Mouse (Mus musculus): ENCODE measurements around the gene Tgfbr2. TPM values are rescaled to one million over a fixed set of nuclear protein-coding genes. Genes with fewer than 3 reads are reported as not detected.

Gene Tgfbr2
- polyA plus RNA-seq, 1 experiment from 2014 or later = 27.2 TPM

- Histone ChIP-seq H3K9ac (ENCODE audit: low read depth, low read length) (no peak overlapping the region), H3K27me3 (ENCODE audit: control insufficient read depth, insufficient read depth, low read length) (no peaks in the 10 kb centered on the region), H3K27ac (ENCODE audit: low read depth, low read length) (peak overlapping the region; percentile 17; the same call in 1 of the 2 replicates), H3K9me3 (ENCODE audit: control insufficient read depth, low read length) (no peaks in the 10 kb centered on the region), H3K4me1 (ENCODE audit: control insufficient read depth, insufficient read depth, low read length) (peaks cover 6% of the 10 kb centered on the region), H3K4me3 (ENCODE audit: low read length) (no peak overlapping the region), H3K36me3 (ENCODE audit: control insufficient read depth, insufficient read depth, low read length) (no peaks in the 10 kb centered on the region), H3K4me2 (replicated peaks; ENCODE audit: low read depth, low read length) (no peak overlapping the region)
- WGBS = 45% methylated on average over 9 of the region's 9 CpGs
- no peak for ATAC-seq (ENCODE audit: low FRiP score, low TSS enrichment)
These were observed 24.0 kb upstream of the Tgfbr2 start for GRCm38 (mm10) chr9:116199127-116199526.

DNA sequence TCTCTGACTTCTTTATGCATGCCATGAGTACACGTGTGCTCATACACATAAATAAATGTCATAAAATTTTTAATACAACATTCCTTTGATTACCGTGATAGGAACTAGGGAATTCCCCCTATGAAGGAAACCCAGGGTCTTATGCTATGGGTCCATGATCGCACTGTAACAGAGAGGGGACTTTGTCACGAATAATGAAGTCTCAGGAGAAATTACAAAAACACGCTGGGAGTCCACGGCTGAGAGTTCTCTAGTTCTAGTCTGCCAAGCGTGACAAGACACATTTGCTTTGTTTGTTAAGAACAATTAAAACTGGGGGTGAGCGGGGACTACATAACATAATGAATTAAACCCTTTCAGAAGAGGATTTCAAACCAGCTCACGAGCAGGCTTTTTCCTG is 23.3 kb upstream of the Tgfbr2 start:
- Histone ChIP-seq H3K9me3 (ENCODE audit: control insufficient read depth, low read length) (no peaks in the 10 kb centered on the region), H3K9ac (ENCODE audit: low read depth, low read length) (no peak overlapping the region), H3K4me1 (ENCODE audit: control insufficient read depth, insufficient read depth, low read length) (peaks cover 6% of the 10 kb centered on the region), H3K27me3 (ENCODE audit: control insufficient read depth, insufficient read depth, low read length) (no peaks in the 10 kb centered on the region), H3K4me2 (replicated peaks; ENCODE audit: low read depth, low read length) (no peak overlapping the region), H3K36me3 (ENCODE audit: control insufficient read depth, insufficient read depth, low read length) (no peaks in the 10 kb centered on the region), H3K27ac (ENCODE audit: low read depth, low read length) (no peak overlapping the region), H3K4me3 (ENCODE audit: low read length) (no peak overlapping the region)
- 25% methylated on average over 9 of the region's 9 CpGs for WGBS
- ATAC-seq (ENCODE audit: low FRiP score, low TSS enrichment) = no peak

- WGBS = 95% methylated on average over 11 of the region's 11 CpGs
These were observed 22.5 kb upstream of the Tgfbr2 start for GRCm38 (mm10) chr9:116197491-116198170.

DNA sequence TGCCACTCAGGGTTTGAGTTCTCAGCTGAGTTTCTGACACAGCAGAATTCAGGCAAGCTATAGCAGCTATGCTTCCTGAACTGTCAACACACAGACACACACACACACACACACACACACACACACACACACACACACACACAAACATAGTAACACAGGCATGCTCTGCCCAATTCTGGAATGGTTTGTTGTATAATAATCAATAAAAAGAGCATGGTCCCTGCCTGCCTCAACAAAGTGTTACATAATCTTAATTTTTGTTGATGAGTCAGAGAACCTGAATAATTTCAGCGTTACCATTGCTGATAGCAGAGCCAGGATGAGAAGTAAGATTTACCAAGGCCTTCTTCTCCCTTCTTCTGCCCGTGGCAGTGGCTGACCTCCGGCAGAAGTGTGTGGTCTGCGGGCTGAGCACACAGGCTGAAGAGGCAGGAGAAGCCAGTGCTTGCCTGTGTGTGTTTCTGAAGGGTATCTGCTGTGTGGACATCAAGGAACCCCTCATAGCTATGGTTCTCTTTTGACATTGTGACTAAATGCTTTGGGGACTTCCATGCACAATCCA is 18.8 kb upstream of the Tgfbr2 start:
- peaks cover 6% of the 10 kb centered on the region for H3K4me1 ChIP-seq (ENCODE audit: control insufficient read depth, insufficient read depth, low read length)
- no peaks in the 10 kb centered on the region for H3K9me3 ChIP-seq (ENCODE audit: control insufficient read depth, low read length)
- H3K4me2 ChIP-seq (replicated peaks; ENCODE audit: low read depth, low read length) = no peak overlapping the region
- no peak for ATAC-seq (ENCODE audit: low FRiP score, low TSS enrichment)
- H3K4me3 ChIP-seq (ENCODE audit: low read length) = no peak overlapping the region
- no peak overlapping the region for H3K27ac ChIP-seq (ENCODE audit: low read depth, low read length)
- no peak overlapping the region for H3K9ac ChIP-seq (ENCODE audit: low read depth, low read length)
- no peaks in the 10 kb centered on the region for H3K36me3 ChIP-seq (ENCODE audit: control insufficient read depth, insufficient read depth, low read length)
- H3K27me3 ChIP-seq (ENCODE audit: control insufficient read depth, insufficient read depth, low read length) = no peaks in the 10 kb centered on the region
- 80% methylated on average over 4 of the region's 4 CpGs for WGBS

More at GRCm38 (mm10) chr9:116197491-116198170, 22.5 kb upstream of the Tgfbr2 start:
- Histone ChIP-seq H3K4me1 (ENCODE audit: control insufficient read depth, insufficient read depth, low read length) (peaks cover 6% of the 10 kb centered on the region), H3K27me3 (ENCODE audit: control insufficient read depth, insufficient read depth, low read length) (no peaks in the 10 kb centered on the region), H3K27ac (ENCODE audit: low read depth, low read length) (no peak overlapping the region), H3K4me3 (ENCODE audit: low read length) (no peak overlapping the region), H3K36me3 (ENCODE audit: control insufficient read depth, insufficient read depth, low read length) (no peaks in the 10 kb centered on the region), H3K9me3 (ENCODE audit: control insufficient read depth, low read length) (no peaks in the 10 kb centered on the region), H3K4me2 (replicated peaks; ENCODE audit: low read depth, low read length) (no peak overlapping the region), H3K9ac (ENCODE audit: low read depth, low read length) (no peak overlapping the region)
- no peak for ATAC-seq (ENCODE audit: low FRiP score, low TSS enrichment)

- no peaks in the 10 kb centered on the region for H3K27me3 ChIP-seq (ENCODE audit: control insufficient read depth, insufficient read depth, low read length)
- H3K27ac ChIP-seq (ENCODE audit: low read depth, low read length) = no peak overlapping the region
- no peak overlapping the region for H3K4me2 ChIP-seq (replicated peaks; ENCODE audit: low read depth, low read length)
- H3K4me3 ChIP-seq (ENCODE audit: low read length) = no peak overlapping the region
- peaks cover 3% of the 10 kb centered on the region for H3K4me1 ChIP-seq (ENCODE audit: control insufficient read depth, insufficient read depth, low read length)
- H3K9me3 ChIP-seq (ENCODE audit: control insufficient read depth, low read length) = no peaks in the 10 kb centered on the region
- ATAC-seq (ENCODE audit: low FRiP score, low TSS enrichment) = no peak
- WGBS = 64% methylated on average over 1 of the region's 1 CpGs
- no peaks in the 10 kb centered on the region for H3K36me3 ChIP-seq (ENCODE audit: control insufficient read depth, insufficient read depth, low read length)
- H3K9ac ChIP-seq (ENCODE audit: low read depth, low read length) = no peak overlapping the region
These were observed 18.3 kb upstream of the Tgfbr2 start for GRCm38 (mm10) chr9:116193535-116193881.

- WGBS = 94% methylated on average over 12 of the region's 12 CpGs
- H3K27ac ChIP-seq (ENCODE audit: low read depth, low read length) = no peak overlapping the region
- ATAC-seq (ENCODE audit: low FRiP score, low TSS enrichment) = no peak
- no peaks in the 10 kb centered on the region for H3K4me1 ChIP-seq (ENCODE audit: control insufficient read depth, insufficient read depth, low read length)
- no peaks in the 10 kb centered on the region for H3K36me3 ChIP-seq (ENCODE audit: control insufficient read depth, insufficient read depth, low read length)
- H3K9ac ChIP-seq (ENCODE audit: low read depth, low read length) = no peak overlapping the region
- no peak overlapping the region for H3K4me2 ChIP-seq (replicated peaks; ENCODE audit: low read depth, low read length)
- no peak overlapping the region for H3K4me3 ChIP-seq (ENCODE audit: low read length)
- no peaks in the 10 kb centered on the region for H3K27me3 ChIP-seq (ENCODE audit: control insufficient read depth, insufficient read depth, low read length)
- H3K9me3 ChIP-seq (ENCODE audit: control insufficient read depth, low read length) = no peaks in the 10 kb centered on the region
These were observed 17.8 kb upstream of the Tgfbr2 start for GRCm38 (mm10) chr9:116192826-116193534.

DNA sequence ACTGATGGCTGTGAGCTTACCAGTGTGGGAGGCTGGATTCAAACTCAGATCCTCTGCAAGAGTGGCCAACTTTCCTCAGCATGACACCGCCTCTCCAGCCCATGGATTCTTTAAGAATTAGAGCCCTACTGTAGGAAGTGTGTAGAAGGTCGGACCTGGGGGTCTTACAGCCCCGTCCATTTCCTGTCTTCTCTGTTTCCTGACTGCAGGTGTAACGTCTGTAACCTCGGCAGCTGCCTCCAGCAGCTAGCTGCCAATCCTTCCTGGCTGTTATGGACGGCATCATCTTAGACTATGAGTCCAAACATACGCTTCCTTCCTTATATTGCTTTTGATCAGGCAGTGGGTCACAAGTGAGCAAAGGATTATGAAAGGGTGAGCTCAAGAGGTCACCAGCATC is 17.1 kb upstream of the Tgfbr2 start:
- H3K4me2 ChIP-seq (replicated peaks; ENCODE audit: low read depth, low read length) = no peak overlapping the region
- no peaks in the 10 kb centered on the region for H3K36me3 ChIP-seq (ENCODE audit: control insufficient read depth, insufficient read depth, low read length)
- 72% methylated on average over 7 of the region's 7 CpGs for WGBS
- ATAC-seq (ENCODE audit: low FRiP score, low TSS enrichment) = no peak
- H3K4me3 ChIP-seq (ENCODE audit: low read length) = no peak overlapping the region
- H3K27me3 ChIP-seq (ENCODE audit: control insufficient read depth, insufficient read depth, low read length) = no peaks in the 10 kb centered on the region
- H3K9ac ChIP-seq (ENCODE audit: low read depth, low read length) = no peak overlapping the region
- no peaks in the 10 kb centered on the region for H3K4me1 ChIP-seq (ENCODE audit: control insufficient read depth, insufficient read depth, low read length)
- H3K9me3 ChIP-seq (ENCODE audit: control insufficient read depth, low read length) = no peaks in the 10 kb centered on the region
- no peak overlapping the region for H3K27ac ChIP-seq (ENCODE audit: low read depth, low read length)

GRCm38 (mm10) chr9:116189831-116190230 is 14.7 kb upstream of the Tgfbr2 start:
- Histone ChIP-seq H3K4me3 (ENCODE audit: low read length) (no peak overlapping the region), H3K4me1 (ENCODE audit: control insufficient read depth, insufficient read depth, low read length) (no peaks in the 10 kb centered on the region), H3K27me3 (ENCODE audit: control insufficient read depth, insufficient read depth, low read length) (no peaks in the 10 kb centered on the region), H3K9me3 (ENCODE audit: control insufficient read depth, low read length) (no peaks in the 10 kb centered on the region), H3K4me2 (replicated peaks; ENCODE audit: low read depth, low read length) (no peak overlapping the region), H3K9ac (ENCODE audit: low read depth, low read length) (no peak overlapping the region), H3K27ac (ENCODE audit: low read depth, low read length) (no peak overlapping the region), H3K36me3 (ENCODE audit: control insufficient read depth, insufficient read depth, low read length) (no peaks in the 10 kb centered on the region)
- 90% methylated on average over 4 of the region's 4 CpGs for WGBS
- no peak for ATAC-seq (ENCODE audit: low FRiP score, low TSS enrichment)

GRCm38 (mm10) chr9:116188952-116189666 is 13.9 kb upstream of the Tgfbr2 start:
- Histone ChIP-seq H3K27me3 (ENCODE audit: control insufficient read depth, insufficient read depth, low read length) (no peaks in the 10 kb centered on the region), H3K9ac (ENCODE audit: low read depth, low read length) (no peak overlapping the region), H3K27ac (ENCODE audit: low read depth, low read length) (no peak overlapping the region), H3K4me2 (replicated peaks; ENCODE audit: low read depth, low read length) (no peak overlapping the region), H3K4me1 (ENCODE audit: control insufficient read depth, insufficient read depth, low read length) (no peaks in the 10 kb centered on the region), H3K4me3 (ENCODE audit: low read length) (no peak overlapping the region), H3K9me3 (ENCODE audit: control insufficient read depth, low read length) (no peaks in the 10 kb centered on the region), H3K36me3 (ENCODE audit: control insufficient read depth, insufficient read depth, low read length) (no peaks in the 10 kb centered on the region)
- 77% methylated on average over 15 of the region's 15 CpGs for WGBS
- no peak for ATAC-seq (ENCODE audit: low FRiP score, low TSS enrichment)
